Mouse (Mus musculus): ENCODE data around the gene Nsdhl.

Nsdhl gene

DNA sequence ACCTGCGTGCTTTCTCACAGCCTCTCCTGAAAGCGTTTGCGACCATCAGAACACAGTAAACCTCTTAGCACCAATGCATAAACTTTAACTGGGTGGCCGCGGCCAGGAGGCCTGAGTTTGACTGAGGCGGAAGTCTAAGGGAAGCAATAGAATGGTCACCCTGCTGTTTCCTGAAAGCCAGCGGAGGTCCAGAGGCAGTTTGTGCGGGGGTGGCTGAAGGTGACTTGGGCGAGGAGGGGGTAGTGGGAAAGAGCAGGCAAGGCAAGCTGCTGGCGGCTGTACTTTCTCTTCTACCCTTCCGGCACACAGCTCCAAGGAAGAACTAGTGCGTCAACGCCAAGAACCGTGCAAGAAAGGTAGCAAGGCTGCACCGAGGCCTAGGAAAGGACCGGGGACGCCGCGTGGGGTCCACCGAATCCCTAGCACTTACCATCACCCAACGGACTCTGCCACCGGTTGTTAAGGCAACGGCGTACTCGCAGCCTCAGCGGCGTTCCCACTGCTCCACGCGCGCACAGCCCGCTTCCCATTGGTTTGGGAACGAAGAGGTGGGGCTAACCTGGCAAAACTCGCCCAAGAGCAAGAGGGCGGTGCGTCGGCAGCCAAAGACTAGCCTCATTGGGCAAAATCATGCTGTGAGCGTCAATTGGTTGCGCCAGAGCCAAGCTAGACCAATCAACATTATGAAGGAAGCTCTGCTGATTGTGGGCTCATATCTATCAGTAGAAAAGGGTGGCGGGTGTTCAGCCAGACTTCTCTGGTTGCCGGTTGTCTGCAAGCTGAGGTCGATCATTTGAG, at the start of gene Nsdhl, which contains the start of gene Cetn2:
TSS of gene Nsdhl (plus strand) at position 674 of the 798 bp plus-strand sequence.
TSS of gene Cetn2 (minus strand) at position 528 of the 798 bp plus-strand sequence.
- DNase-seq (ENCODE audit: low read depth, low spot score) = peak; percentile 97

DNA sequence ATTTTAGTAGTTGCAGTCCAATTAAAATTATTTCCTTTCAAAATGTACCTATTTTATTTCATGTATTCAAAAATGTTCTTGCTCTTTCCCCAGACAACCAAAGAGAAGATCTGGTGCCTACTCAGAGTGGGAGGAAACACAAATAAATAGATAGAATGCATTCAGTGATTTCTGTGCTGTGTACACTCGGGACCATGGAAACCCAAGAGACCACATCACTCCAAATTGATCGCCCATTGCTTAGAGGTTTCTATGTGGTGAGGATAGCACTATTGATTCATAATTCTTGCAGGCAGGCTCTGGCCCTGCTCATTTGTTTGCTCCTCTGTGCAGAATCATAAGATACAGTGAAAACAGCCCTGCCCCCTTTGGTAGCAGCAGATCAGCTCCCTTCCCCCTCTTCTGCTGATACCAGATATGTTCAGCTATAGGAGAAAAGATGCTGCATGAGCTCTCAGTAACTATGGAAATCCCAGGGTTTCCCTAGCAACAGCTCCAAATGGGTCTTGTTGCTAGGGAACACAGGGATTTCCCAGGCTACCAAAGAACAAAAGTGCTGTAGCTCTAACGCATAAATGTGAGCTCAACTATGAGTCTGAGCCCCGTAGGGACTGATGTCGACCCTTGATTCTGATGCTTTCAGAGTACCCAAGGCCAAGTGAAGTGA, 22.8 kb upstream of the Nsdhl start:
- peak; percentile 84 for DNase-seq (ENCODE audit: low read depth, low spot score)

DNA sequence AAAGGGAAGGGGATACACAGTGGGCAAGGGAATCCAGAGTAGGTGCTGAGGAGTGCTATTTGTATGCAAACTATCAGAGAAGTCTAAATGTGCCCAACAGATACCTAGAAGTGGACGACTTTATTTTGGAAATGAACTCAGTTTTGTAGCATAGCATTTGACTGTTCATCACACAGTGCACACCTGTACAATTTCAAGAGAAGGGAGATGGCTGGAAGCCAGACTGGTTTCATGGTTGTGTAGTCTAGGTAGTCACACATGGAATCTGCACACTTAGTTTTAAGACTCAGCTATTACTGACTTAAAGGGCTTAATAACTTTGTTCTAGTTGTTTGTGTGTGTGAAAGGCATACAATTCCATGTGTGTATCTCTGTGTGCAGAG, 22.3 kb upstream of the Nsdhl start:
- DNase-seq (ENCODE audit: low read depth, low spot score) = no peak

GRCm38 (mm10) chrX:72902530-72902929, 15.8 kb upstream of the Nsdhl start:
- DNase-seq (ENCODE audit: low read depth, low spot score) = peak; percentile 37

- DNase-seq (ENCODE audit: low read depth, low spot score) = no peak
These were observed 10.5 kb upstream of the Nsdhl start for GRCm38 (mm10) chrX:72907619-72908403.

GRCm38 (mm10) chrX:72908404-72908741, 10.0 kb upstream of the Nsdhl start:
- peak; percentile 70 for DNase-seq (ENCODE audit: low read depth, low spot score)

GRCm38 (mm10) chrX:72911611-72912010, 6.7 kb upstream of the Nsdhl start:
- peak; percentile 15 for DNase-seq (ENCODE audit: low read depth, low spot score)

DNA sequence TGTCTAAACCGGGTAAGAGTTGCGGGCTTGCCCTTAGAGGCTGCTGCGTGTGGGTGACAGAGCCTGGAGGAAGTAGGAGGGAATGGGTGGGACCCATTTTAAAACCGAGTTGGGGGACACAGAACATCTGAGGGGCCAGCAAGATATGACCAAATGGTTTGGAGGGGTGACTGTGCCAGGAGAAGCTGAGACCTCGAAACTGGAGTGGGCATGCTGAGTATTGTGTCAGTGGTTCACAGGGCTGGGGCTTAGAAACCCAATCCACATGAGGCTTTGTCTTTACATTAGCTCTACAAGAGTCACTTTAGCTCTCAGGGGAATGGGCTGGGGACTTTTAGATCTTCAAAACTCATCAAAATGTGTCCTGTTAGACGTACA, 314 bp downstream of the Nsdhl start:
- DNase-seq (ENCODE audit: low read depth, low spot score) = no peak

GRCm38 (mm10) chrX:72921391-72921790, 3.0 kb downstream of the Nsdhl start:
- DNase-seq (ENCODE audit: low read depth, low spot score) = no peak

- no peak for DNase-seq (ENCODE audit: low read depth, low spot score)
These were observed 35.1 kb downstream of the Nsdhl start for GRCm38 (mm10) chrX:72953464-72953863.

DNA sequence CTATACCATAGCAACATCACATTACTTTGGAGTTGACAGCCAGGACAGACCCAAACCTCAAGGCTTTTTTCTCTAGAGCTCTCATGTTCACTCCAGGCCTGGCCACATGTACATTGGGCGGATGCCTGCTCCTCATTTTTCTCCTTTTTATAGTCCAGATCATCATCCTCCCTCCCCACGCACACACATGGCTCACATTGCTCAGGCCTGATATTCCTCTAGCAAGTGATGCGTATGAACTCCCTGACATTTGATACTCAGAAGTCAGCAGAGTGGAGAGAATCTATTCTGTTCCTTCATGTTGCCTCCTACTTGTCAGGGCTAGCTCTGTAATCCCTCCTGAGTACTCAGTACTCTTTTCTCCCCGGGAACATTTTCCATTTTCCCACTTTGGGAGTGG, 38.1 kb downstream of the Nsdhl start:
- DNase-seq (ENCODE audit: low read depth, low spot score) = no peak

GRCm38 (mm10) chrX:72960431-72960830, 42.1 kb downstream of the Nsdhl start:
- DNase-seq (ENCODE audit: low read depth, low spot score) = peak; percentile 28

GRCm38 (mm10) chrX:72961511-72961910, 43.2 kb downstream of the Nsdhl start:
- no peak for DNase-seq (ENCODE audit: low read depth, low spot score)

- no peak for DNase-seq (ENCODE audit: low read depth, low spot score)
These were observed 44.4 kb downstream of the Nsdhl start for GRCm38 (mm10) chrX:72962743-72963142.

DNA sequence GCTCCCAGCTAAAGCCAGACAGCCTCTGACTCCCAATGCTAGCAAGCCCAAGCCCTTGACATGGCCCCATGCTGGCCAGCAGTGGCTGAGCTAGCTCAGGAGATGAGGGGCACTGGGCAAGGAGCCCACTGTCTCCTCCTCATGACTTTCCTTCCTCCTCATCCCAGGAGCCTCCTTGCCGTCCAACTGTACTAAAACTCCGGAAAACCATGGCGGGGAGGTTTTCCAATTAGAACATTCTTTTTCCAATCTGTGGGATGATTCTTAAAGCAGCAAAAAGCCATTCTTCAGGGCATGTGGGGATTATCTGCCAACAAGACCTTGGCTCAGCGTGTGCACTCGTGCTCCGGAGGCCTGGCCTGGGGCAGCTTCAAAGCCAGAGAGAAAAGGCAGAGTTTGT, 64.5 kb downstream of the Nsdhl start:
- no peak for DNase-seq (ENCODE audit: low read depth, low spot score)

DNA sequence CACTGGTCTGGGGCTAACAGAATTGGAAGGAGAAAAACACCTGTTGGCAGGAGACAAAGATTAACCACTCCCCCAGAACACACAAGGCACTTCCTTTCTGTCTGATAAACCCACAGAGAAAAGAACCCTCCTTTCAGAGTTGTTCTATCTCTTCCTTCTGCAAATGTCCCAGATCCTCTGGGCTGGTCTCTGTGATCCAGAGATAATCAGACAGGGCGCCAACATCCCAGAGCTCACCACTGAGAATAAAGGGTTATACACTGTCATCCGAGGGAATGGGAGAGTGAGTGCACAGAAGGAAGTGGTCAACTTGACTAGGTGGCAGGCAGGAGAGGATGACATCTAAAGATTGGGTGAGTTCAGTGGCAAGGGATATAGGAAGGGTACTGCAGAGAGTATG, 67.2 kb downstream of the Nsdhl start:
- no peak for DNase-seq (ENCODE audit: low read depth, low spot score)

DNA sequence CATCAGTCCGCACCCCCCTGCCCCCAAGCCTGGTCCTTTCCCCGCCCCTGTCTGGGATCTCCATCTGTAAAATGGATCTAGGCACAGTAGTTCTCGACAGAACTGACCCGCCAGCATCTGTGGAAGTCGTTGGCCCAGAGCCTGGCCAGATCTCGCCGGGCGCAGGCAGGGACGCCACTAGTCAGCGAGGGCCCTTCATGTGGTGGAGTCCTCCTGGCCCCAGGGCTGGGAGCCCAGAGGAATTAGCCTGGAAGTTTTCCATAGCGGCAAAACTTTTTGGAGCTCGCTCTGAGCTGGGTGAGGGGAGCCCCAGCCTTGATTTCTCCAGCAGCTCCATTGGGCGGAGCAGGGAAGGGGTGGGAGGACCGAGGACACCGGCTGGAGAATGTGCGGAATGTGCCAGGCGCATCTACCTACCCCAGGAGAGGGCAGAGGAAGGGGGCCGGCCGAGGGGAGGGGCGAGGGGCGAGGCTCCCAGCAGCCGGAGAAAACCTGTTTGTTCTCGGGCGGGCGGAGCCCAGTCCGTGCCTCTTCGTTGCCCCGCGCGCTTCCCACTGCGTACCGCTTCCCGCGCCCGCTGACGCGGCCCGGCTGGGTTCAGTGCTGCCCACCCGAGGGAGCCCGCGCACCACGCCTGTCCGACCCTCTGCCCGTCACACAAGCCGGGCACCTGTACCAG, 68.6 kb downstream of the Nsdhl start, which contains the start of gene Zfp185:
TSS of gene Zfp185 (plus strand) at position 499 of the 679 bp plus-strand sequence.
- DNase-seq (ENCODE audit: low read depth, low spot score) = no peak

DNA sequence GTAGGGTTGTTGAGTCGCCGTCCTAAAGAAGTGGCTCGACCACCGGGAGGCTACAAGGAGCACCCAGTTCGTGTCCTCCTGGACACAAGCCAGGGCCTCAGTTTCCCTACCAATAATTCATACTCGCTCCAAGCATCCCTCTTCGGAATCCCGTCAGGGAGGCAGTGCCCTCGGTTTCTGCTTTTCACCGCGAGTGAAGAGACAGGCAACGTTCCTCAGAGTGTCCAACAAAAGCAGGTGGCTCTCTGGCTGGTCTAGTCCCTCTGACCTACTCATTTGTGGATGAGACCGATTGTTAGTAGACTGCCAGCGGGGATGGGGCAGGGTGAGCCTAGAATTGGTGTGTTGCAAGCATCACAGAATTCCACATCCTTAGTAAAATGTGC, 69.2 kb downstream of the Nsdhl start:
- no peak for DNase-seq (ENCODE audit: low read depth, low spot score)

DNA sequence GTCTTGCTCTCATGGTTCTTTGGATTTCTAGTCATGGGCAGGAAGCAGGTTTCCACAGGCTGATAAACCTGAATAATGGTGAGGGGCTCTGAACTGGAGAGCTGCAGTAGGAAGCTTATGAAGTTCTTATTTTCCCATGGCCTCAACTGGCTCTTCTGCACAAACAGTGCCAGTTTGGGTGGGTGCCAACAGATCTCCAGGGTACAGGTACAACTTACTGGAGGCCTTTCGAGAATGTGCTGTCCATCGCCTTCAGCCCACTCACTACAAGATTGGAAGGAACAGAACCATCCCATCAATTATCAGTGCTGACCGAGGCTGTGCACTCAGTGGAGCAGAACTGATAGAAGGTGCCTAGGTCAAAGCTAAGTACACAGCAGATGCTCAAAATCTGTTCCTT, 70.1 kb downstream of the Nsdhl start:
- no peak for DNase-seq (ENCODE audit: low read depth, low spot score)

- DNase-seq (ENCODE audit: low read depth, low spot score) = peak; percentile 30
These were observed 72.2 kb downstream of the Nsdhl start for GRCm38 (mm10) chrX:72990581-72990980.

DNA sequence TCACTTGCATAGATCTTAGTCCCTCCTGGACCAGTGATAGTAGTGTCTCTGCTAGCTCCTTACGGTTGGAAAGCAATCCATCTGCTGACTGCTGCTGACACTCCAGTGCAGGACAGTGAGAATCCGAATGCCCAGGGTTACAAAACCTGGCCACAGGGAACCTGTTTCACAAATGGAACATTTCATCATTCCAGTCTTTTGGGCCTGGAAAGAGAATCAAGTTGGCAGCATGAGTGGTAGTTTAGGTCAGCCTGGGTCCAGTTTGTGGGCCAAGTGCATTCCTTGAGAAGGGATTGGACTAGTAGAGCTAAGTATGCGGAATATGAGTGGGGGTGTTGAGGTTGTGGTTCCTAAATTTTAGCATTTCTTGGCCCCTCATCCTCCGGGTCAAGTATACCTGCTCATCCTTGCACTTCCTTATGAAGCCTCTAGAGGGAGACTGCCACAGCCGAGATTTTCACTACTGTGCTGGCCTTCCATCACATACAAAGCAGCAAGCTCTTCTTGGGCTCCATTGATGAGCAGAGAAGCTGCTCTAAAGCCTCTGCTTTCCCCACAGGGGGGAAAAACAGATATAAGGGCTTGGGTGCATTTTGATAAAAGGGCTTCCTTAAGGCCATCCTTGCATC, 74.0 kb downstream of the Nsdhl start:
- no peak for DNase-seq (ENCODE audit: low read depth, low spot score)
